Mouse (Mus musculus): ENCODE results near the gene Nipsnap1. TPM values are rescaled to one million over a fixed set of nuclear protein-coding genes. Genes with fewer than 3 reads are reported as not detected.

Gene Nipsnap1
- total and polyA plus RNA-seq, 3 experiments = 53.5 to 97.9 (median 79.3) TPM

GRCm38 (mm10) chr11:4861816-4862604 lies 11.7 kb upstream of the Nipsnap1 start:
- H3K27me3 ChIP-seq (replicated peaks) = no peaks in the 10 kb centered on the region
- DNase-seq (ENCODE audit: extremely low read depth) = no peak
- in situ Hi-C loops (cut with MboI; ENCODE audit: low pct_ligation_motif_present, low pct_unique_long_range_greater_than_20kb, low sequenced_read_pairs) (no loop called here), dilution Hi-C loops (cut with MboI; ENCODE audit: extremely low pct_ligation_motif_present, extremely low pct_unique_long_range_greater_than_20kb, low sequenced_read_pairs) (no loop called here)
- no peak overlapping the region for H3K9ac ChIP-seq (ENCODE audit: insufficient read depth, low read depth)
- no peaks in the 10 kb centered on the region for H3K9me3 ChIP-seq (replicated peaks; ENCODE audit: low read length)
- peak overlapping the region; percentile 54 for H3K4me2 ChIP-seq (ENCODE audit: insufficient read depth, low read depth, poor library complexity, severe bottlenecking)
- TF ChIP-seq MEF2A (IDR thresholded peaks at IDR 0.05; ENCODE audit: borderline replicate concordance, low read depth, low read length) (no peak), NELFE (IDR thresholded peaks at IDR 0.05; ENCODE audit: low read depth, low read length) (no peak), POLR2AphosphoS2 (IDR thresholded peaks at IDR 0.05; ENCODE audit: low read depth, low read length) (no peak), NRF1 (IDR thresholded peaks at IDR 0.05; ENCODE audit: low read depth, low read length) (peak; percentile 53), ZC3H11A (IDR thresholded peaks at IDR 0.05; ENCODE audit: low read depth, low read length) (no peak), ZKSCAN1 (IDR thresholded peaks at IDR 0.05; ENCODE audit: borderline replicate concordance, low read depth, low read length) (no peak), USF1 (IDR thresholded peaks at IDR 0.05; ENCODE audit: low read depth, low read length) (no peak), CTCF (conservative IDR thresholded peaks at IDR 0.05 in 1 of 2, IDR thresholded peaks at IDR 0.05 in 1 of 2; ENCODE audit: low read depth in 2 of 2, low read length in 2 of 2) (no peak), RCOR1 (conservative IDR thresholded peaks at IDR 0.05; ENCODE audit: low read depth, low read length) (no peak), EP300 (IDR thresholded peaks at IDR 0.05; ENCODE audit: low read length) (0 out of 2 replicates have a peak, but pooled peaks have one; percentile 13), MYC (IDR thresholded peaks at IDR 0.05; ENCODE audit: low read depth, low read length) (no peak), JUND (conservative IDR thresholded peaks at IDR 0.05; ENCODE audit: low read depth, low read length) (no peak), IRF4 (IDR thresholded peaks at IDR 0.05; ENCODE audit: low read depth, low read length) (no peak), MAFK (IDR thresholded peaks at IDR 0.05; ENCODE audit: insufficient replicate concordance, low read length) (no peak)
- no peak overlapping the region for H3K27ac ChIP-seq (ENCODE audit: insufficient read depth, low read depth)
- no peaks in the 10 kb centered on the region for H3K36me3 ChIP-seq (replicated peaks in 1 of 2; ENCODE audit: control insufficient read depth in 1 of 2, insufficient read depth in 1 of 2, low read length in 1 of 2)
- H3K4me3 ChIP-seq (replicated peaks in 1 of 3; ENCODE audit: low read depth in 2 of 3, low read length in 2 of 3, poor library complexity in 1 of 3) = no peak overlapping the region
- H3K79me2 ChIP-seq (replicated peaks; ENCODE audit: control insufficient read depth, extremely low read depth, insufficient read depth, poor library complexity, severe bottlenecking) = no peaks in the 10 kb centered on the region
- H3K4me1 ChIP-seq (ENCODE audit: control insufficient read depth in 1 of 2, insufficient read depth in 2 of 2) = peaks cover 2 to 17% of the 10 kb centered on the region in 2 experiments

GRCm38 (mm10) chr11:4862730-4863129 lies 11.0 kb upstream of the Nipsnap1 start:
- no peaks in the 10 kb centered on the region for H3K79me2 ChIP-seq (replicated peaks; ENCODE audit: control insufficient read depth, extremely low read depth, insufficient read depth, poor library complexity, severe bottlenecking)
- no peak overlapping the region for H3K4me2 ChIP-seq (ENCODE audit: insufficient read depth, low read depth, poor library complexity, severe bottlenecking)
- in situ Hi-C loops (cut with MboI; ENCODE audit: low pct_ligation_motif_present, low pct_unique_long_range_greater_than_20kb, low sequenced_read_pairs) = no loop called here
- H3K9me3 ChIP-seq (replicated peaks; ENCODE audit: low read length) = no peaks in the 10 kb centered on the region
- H3K4me3 ChIP-seq (replicated peaks in 1 of 3; ENCODE audit: low read depth in 2 of 3, low read length in 2 of 3, poor library complexity in 1 of 3) = no peak overlapping the region
- no peak overlapping the region for H3K9ac ChIP-seq (ENCODE audit: insufficient read depth, low read depth)
- DNase-seq (ENCODE audit: extremely low read depth) = no peak
- TF ChIP-seq ZKSCAN1 (IDR thresholded peaks at IDR 0.05; ENCODE audit: borderline replicate concordance, low read depth, low read length) (no peak), MAX (IDR thresholded peaks at IDR 0.05; ENCODE audit: low read length) (no peak), ZMIZ1 (IDR thresholded peaks at IDR 0.05; ENCODE audit: low read depth, low read length) (no peak), NELFE (IDR thresholded peaks at IDR 0.05; ENCODE audit: low read depth, low read length) (no peak)
- dilution Hi-C loops (cut with MboI; ENCODE audit: extremely low pct_ligation_motif_present, extremely low pct_unique_long_range_greater_than_20kb, low sequenced_read_pairs) = no loop called here
- no peak overlapping the region for H3K27ac ChIP-seq (ENCODE audit: insufficient read depth, low read depth)
- no peaks in the 10 kb centered on the region for H3K36me3 ChIP-seq (replicated peaks in 1 of 2; ENCODE audit: control insufficient read depth in 1 of 2, insufficient read depth in 1 of 2, low read length in 1 of 2)
- no peaks in the 10 kb centered on the region for H3K27me3 ChIP-seq (replicated peaks)
- peaks cover 2 to 17% of the 10 kb centered on the region in 2 experiments for H3K4me1 ChIP-seq (ENCODE audit: control insufficient read depth in 1 of 2, insufficient read depth in 2 of 2)

All from CH12.LX (cell line).